Mouse (Mus musculus) spleen, adult 2 months (tissue): Measurements from ENCODE around the gene Fgfr2.

Experiments
- CTCF ChIP-seq: fragments of 200-500 bp; IDR thresholded peaks from 2 replicates; pipeline ENCODE4 v1.5.1; 2011; ENCODE audit warnings: mild to moderate bottlenecking, inconsistent platforms; ENCODE audit not compliant: insufficient read depth, insufficient read length, insufficient replicate concordance; ENCODE audit errors: extremely low read depth
- POLR2A ChIP-seq: fragments of 200-500 bp; IDR thresholded peaks from 2 replicates; pipeline ENCODE4 v1.6.1; 2011; ENCODE audit warnings: low read depth, low read length, inconsistent platforms

DNA sequence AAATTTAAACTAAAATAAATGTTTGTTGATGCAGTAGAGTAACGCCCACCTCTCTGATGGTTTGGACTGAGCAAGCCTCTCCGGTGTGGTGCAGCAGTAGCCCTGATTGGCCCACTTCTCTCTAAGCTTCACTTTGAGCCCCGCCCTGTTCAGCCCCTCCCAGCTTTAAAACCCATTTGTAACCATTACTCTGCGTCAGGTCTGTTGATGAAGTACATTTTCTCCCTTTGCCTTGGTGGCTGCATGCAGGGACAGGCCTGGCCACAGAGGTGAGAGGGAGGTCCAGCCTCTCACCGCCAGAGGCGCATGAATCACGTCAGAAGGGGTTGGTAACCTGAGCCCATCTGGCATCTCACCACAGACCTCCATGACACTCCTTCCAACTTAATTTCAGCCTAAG lies 1513.5 kb downstream of the Fgfr2 start:
- TF ChIP-seq CTCF (no peak), POLR2A (no peak)
